Mouse (Mus musculus): Measurements from ENCODE around the gene Kat2a. TPM values are rescaled to one million over a fixed set of nuclear protein-coding genes. Genes with fewer than 3 reads are reported as not detected.

Gene Kat2a
- total RNA-seq (2022): 10 to 100 TPM; 12.3 to 14.0 (median 13.1) TPM

DNA sequence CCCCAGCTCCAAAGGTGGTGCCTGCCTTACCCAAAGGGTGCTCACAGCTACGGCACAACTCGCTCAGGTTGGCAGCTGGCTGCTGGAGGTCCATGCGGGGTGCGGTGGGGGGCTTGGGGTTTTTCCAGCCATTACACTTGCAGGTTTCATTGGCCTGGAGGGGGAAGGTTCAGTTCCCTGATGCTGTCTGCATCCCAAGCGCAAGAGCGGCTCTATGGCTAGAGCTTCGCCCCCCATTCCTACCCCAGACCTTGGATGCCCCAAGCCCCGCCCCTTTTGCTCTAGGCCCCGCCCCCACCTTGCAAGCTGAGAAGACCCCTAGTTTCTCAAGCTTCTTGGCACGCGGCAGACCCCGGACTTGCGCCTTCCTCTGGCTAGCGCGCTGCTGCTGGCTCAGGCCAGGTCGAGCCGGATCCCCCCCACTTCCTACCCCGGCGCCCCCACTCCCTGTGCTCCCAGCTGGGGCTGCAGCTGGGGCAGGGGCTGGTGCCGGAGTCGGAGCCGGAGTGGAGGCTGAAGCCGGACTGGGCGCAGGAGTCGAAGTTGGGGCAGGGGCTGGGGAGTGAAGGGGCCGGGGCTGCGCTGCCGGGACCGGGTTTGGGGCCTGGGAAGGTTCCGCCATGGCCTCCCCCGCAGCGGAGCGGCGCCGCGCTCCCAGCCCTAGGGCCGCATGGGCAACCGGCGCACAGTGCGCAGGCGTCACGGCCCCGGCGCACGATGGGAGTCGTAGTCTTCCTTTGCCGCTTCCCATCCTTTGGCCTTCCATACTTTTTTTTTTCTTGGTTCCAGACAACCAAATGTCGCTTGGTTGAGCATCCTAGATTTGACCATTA lies at the start of gene Kat2a:
Gene Kat2a, minus strand, starts transcription at position 683 of the 833 bp plus-strand sequence.
- peak; percentile 82 for DNase-seq (ENCODE audit: low spot score)

DNA sequence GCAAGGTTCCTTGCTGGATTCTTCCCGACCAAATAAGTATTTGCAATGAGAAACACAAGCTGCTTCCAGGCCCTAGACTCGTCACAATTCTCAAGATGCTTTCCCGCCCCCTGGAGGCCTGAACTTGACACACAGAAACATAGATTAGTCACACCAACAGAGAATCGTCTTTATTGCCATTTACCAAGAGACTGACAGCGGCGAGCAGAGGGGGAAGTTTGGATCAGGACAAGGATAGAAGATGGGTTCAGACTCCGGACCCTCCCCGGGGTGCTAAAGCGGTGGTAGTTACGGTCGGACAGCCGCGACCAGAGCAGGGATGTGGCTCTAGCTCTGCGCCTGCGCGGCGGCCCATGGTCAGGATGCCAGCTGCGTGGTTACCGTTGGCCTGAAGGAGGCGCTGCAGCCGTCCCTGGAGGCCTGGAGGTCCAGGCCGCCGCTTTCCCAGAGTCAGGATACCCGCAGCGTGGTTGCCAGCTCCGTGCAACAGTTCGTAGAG lies 49.3 kb upstream of the Kat2a start:
- peak; percentile 89 for DNase-seq (ENCODE audit: low spot score)

GRCm38 (mm10) chr11:100759611-100760233 lies 47.5 kb upstream of the Kat2a start, which contains the start of gene Kcnh4:
Gene Kcnh4 (minus strand): TSS chr11:100759942.
- no peak for DNase-seq (ENCODE audit: low spot score)

GRCm38 (mm10) chr11:100758707-100759610 lies 46.7 kb upstream of the Kat2a start:
- no peak for DNase-seq (ENCODE audit: low spot score)

DNA sequence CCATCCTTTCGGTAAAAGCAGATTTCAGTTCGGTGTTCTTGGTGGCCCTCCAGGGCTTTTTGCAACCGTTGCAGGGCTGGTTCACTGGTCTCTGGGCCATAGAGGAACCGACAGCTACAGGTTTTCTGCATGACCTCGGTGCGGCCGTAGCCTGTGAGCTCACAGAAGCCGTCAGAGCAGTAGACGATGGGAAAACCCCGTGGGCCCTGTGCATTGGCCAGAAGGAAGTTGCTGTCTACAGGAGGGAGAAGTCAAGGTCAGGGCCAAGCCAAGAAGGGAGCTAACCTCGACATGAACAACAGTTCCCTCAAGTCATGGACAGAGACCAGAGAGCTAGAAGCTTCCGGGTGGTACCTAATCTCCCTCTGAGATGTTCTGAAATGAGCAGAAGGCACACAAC lies 45.3 kb upstream of the Kat2a start:
- no peak for DNase-seq (ENCODE audit: low spot score)

- no peak for DNase-seq (ENCODE audit: low spot score)
These were observed 44.2 kb upstream of the Kat2a start for GRCm38 (mm10) chr11:100756476-100756875.

DNA sequence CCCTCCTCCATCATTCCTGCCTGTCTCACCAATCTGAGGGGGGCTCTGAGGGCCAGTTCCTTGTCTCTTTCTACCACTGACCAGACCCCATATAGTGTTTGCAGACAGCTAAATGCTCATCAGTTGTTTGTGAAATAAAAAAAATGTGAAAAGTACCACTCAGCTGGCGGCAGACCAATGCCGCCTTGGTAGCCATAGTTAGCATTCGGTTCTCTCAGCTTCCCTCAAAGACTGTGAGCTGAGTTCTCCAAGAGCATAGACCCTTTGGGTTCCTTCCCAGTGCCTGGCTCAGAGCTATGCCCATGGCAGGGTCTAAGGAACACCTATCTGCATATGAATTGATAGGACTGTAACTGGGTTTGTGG lies 42.4 kb upstream of the Kat2a start:
- DNase-seq (ENCODE audit: low spot score): no peak

DNA sequence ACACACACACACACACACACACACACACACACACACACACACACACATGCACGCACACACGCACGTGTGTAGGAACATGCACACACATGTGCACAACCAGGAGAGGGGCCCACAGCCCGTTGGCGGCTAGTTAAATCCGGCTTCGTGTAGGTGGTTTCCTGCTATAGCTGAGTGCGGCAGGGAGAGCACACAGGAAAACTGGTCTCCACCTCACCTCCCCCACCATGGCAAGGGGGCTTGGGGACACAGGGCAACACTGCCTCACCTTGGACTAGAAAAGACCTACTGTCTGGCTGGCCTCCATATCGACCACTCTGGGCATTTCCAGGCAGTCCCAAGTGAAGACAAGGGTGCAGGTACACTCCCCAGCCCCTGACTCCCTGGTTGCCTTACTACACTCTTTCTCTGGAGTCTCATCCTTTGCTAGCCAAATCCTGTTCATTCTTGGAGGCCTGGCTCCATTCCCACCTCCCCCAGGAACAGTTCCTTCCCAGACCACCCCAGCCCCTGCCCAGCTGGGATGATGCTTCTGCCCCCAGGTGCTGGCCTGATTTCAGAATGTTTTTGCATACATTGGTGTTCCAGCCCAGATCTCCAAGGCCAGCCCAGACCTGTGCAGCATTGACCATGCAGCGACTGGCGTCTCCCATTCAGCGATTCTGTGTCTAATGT lies 41.9 kb upstream of the Kat2a start:
- no peak for DNase-seq (ENCODE audit: low spot score)

GRCm38 (mm10) chr11:100752294-100752693 lies 40.0 kb upstream of the Kat2a start:
- DNase-seq (ENCODE audit: low spot score): no peak

DNA sequence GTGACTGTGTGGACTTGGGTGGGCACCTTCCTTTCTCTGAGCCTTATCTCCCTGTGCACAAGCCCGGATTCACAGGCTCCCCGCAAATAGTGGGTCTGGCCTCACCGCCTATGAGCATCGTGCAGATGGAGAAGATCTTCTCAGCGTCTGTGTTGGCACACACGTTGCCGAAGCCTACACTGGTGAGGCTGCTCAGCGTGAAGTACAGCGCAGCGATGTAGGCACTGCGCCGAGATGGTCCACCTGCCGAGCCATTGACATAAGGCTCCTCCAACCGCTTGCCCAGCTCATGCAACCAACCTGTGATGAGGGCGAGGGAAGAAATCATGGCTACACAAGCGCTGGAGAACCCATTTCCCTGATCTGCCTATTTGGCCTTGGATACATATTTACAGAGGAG lies 37.9 kb upstream of the Kat2a start:
- no peak for DNase-seq (ENCODE audit: low spot score)

GRCm38 (mm10) chr11:100749469-100749868 lies 37.2 kb upstream of the Kat2a start:
- DNase-seq (ENCODE audit: low spot score): no peak

DNA sequence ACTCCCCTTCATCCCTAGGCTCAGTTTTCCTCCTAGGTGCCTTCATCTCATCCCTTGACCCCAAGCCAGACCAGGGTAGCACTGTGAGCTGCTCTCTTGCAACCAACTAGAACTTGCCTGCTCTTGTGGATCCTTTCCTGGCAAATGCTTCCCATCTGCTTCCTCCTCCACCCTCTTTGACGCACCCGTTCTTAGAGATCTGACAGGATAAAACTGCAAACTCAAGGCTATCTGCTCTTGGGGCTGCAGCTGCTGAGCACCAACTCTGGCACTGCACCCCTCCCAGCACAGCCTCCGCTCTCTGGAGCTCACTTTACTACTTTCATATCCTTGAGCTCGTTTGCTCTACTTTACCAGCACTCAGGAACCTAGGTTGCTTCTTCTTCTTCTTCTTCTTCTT lies 36.4 kb upstream of the Kat2a start:
- no peak for DNase-seq (ENCODE audit: low spot score)

GRCm38 (mm10) chr11:100747114-100747513 lies 34.8 kb upstream of the Kat2a start:
- no peak for DNase-seq (ENCODE audit: low spot score)

DNA sequence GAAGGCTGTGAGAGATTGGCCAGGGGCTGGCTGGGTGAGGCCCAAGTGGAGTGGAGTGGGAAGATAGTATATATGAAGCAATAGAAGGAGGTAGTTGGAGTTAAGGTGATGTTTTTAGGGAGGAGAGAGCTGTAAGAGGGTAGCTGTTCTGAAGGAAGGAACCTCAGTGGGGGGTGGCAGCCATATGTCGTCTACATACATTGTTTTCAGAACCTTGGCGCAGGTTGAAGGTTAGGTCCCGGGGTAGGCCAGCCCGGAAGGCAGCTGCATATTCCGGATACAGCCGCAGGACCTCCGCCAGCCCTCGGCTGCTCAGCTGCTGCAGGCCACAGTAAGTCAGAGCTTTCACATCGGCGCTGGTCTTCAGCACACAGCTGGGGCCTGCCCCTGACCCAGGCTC lies 34.3 kb upstream of the Kat2a start:
- no peak for DNase-seq (ENCODE audit: low spot score)

DNA sequence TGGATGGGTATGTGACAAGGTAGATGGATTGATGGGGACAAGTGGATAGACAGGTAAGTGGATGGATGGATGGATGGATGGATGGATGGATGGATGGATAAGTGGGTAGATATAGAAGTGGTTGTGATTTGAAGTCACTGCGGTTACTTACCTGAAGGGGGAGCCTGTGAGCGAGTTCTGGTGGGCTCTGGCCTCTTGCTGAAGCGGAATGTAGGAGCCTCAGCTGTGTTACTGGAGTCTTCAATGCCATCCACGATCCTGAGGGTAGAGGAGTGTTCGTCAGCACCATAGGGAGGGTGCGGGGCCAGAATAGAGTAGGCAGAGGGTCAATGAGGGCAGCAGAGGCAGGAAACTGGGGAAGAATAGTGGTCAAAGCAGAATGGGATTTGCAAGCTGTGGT lies 32.8 kb upstream of the Kat2a start:
- no peak for DNase-seq (ENCODE audit: low spot score)

DNA sequence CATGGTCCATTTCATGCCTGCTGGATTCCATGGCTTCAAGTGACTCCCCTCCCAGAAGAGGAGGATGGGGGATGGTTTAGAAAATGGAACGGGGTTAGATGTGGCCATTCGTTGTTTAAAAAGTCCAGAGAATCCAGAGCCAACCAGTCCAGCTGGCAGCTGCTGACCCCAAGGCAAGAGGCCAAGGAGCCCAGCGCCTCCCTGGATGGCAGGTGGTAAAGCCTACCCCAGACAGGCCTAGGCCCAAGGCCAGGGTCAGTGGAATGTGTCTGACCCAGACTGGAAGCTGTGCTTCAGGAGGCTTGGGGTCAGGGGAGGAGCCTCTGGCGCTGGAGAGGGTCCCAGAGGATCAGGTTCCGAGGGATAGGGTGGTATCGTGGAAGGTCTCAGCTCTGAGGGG lies 29.1 kb upstream of the Kat2a start:
- DNase-seq (ENCODE audit: low spot score): peak; percentile 45

GRCm38 (mm10) chr11:100738749-100739148 lies 26.5 kb upstream of the Kat2a start:
- no peak for DNase-seq (ENCODE audit: low spot score)

DNA sequence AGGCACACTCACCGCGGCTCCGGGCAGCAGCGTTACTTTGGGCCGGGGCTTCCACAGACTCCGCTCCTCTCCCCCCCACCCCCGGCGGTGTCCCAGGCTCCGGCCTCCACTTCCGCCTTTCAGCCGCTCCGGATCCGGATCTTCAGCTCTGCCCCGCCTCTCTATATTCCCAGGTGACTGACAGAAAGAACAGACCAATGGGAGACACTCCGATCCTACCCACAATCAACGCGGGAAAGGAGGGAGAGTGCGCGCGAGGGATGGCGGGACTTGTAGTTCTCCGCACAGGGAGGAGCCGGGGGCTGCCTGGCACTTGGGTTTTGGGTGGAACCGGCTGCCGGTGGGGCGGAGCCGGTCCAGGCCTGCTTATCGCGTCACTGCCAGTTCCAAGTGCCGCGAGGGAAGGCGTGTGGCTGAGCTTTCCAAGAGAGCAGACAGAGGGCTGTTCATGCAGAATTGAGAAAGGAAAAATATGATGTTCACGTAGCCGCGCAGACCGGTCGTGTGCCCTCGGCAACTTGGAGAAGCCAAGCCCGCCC lies 25.9 kb upstream of the Kat2a start, which contains the start of gene Rab5c:
Gene Rab5c, minus strand, starts transcription at position 150 of the 539 bp plus-strand sequence.
- DNase-seq (ENCODE audit: low spot score): peak; percentile 100

GRCm38 (mm10) chr11:100737105-100737733 lies 25.0 kb upstream of the Kat2a start:
- DNase-seq (ENCODE audit: low spot score): no peak

DNA sequence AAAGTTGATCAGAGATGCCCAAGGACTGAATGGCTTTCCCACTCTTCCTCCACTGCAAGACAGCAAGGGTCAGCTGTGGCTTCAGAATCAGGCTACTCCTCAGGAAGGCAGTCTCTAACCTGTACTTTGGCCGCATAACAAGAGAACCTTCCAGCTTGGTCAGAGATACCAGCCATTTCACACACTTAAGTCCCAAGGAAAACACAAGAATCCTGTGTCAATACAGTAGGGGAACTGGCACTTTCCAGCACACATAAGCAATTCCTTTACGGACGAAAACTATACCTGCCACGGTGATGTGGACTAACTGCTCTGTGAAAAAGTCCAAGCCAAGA lies 24.4 kb upstream of the Kat2a start:
- DNase-seq (ENCODE audit: low spot score): no peak
